13 mouse cellular contexts compared by ENCODE assay signal in the genomic region with DNA sequence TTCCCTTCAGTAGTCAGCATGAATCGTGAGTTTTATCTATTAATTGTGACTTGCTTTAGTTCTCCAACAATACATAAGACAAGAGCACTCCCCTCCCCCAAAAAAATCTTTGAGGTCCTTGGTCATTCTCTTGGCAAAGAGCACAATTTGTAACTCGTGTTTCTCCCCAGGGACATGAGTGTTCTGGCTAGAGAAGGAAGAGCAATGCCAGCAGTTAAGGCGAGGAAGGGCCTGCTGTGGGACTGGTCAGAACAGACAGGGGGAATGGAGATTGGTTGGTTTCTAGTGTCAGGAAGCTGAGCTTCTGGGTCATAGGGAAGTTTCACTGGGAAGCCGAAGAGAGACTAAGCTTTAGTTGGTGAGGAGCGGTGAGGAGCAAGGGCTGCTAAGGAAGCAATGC.
DNase-seq lines count a peak whose midpoint lies in the region; ATAC-seq and TF ChIP-seq lines count a peak whose summit lies in the region.
"Had no signal": no experiment of that assay in that cellular context is flagged by ENCODE, and none has a peak within 500 bp of the region (broad histone marks: within the 10 kb centered on the region; RNA-seq: fewer than 3 reads in every experiment).

No protein-coding gene starts in this region.

- H3K9me3 ChIP-seq in stomach, postnatal 0 days (ENCODE audit: control insufficient read depth, low read length) = no peaks in the 10 kb centered on the region
- H3K9me3 ChIP-seq: embryonic facial prominence, embryonic 15.5 days had no signal

- TF ChIP-seq CTCF in kidney, adult 2 months (conservative IDR thresholded peaks at IDR 0.05; ENCODE audit: insufficient read depth, insufficient read length, low read depth, low read length) = no peak
- TF ChIP-seq CTCF in stomach, postnatal 0 days (IDR thresholded peaks at IDR 0.05; ENCODE audit: low read depth) = no peak
- no peak for TF ChIP-seq CTCF in layer of hippocampus, adult 2 months (conservative IDR thresholded peaks at IDR 0.05)

- no peak overlapping the region for H3K4me2 ChIP-seq in stomach, postnatal 0 days (replicated peaks; ENCODE audit: low read depth)
- H3K4me2 ChIP-seq: embryonic facial prominence, embryonic 15.5 days had no signal

- no peak overlapping the region for H3K9ac ChIP-seq in stomach, postnatal 0 days (ENCODE audit: low read length)
- H3K9ac ChIP-seq: embryonic facial prominence, embryonic 15.5 days; liver, embryonic 14.5 days had no signal

- no peak overlapping the region for H3K4me3 ChIP-seq in kidney, adult 2 months (ENCODE audit: insufficient read depth, low read depth, low read length)
- H3K4me3 ChIP-seq in brown adipose tissue, adult 24 weeks (ENCODE audit: insufficient read depth, low read depth, low read length) = no peak overlapping the region
- H3K4me3 ChIP-seq in stomach, postnatal 0 days (ENCODE audit: low read depth, low read length) = no peak overlapping the region
- no peak overlapping the region for H3K4me3 ChIP-seq in layer of hippocampus, adult 2 months
- H3K4me3 ChIP-seq: embryonic facial prominence, embryonic 15.5 days; myocyte had no signal

- 65% methylated on average over 5 of the region's 5 CpGs for WGBS in kidney, adult 2 months
- WGBS in stomach, postnatal 0 days = 57% methylated on average over 5 of the region's 5 CpGs

- TF ChIP-seq POLR2A in kidney, adult 2 months (IDR thresholded peaks at IDR 0.05; ENCODE audit: low read depth, low read length) = no peak

- no peaks in the 10 kb centered on the region for H3K4me1 ChIP-seq in kidney, adult 2 months (ENCODE audit: control insufficient read depth, insufficient read depth, low read length)
- peaks cover 7% of the 10 kb centered on the region; the same call in 1 of the 2 replicates for H3K4me1 ChIP-seq in brown adipose tissue, adult 24 weeks (ENCODE audit: control insufficient read depth, insufficient read depth, insufficient read length, low read length)
- no peaks in the 10 kb centered on the region for H3K4me1 ChIP-seq in stomach, postnatal 0 days (replicated peaks; ENCODE audit: control insufficient read depth, insufficient read depth)
- H3K4me1 ChIP-seq: embryonic facial prominence, embryonic 15.5 days had no signal

- H3K27ac ChIP-seq in kidney, adult 2 months (ENCODE audit: insufficient read depth, low read depth, low read length) = no peak overlapping the region
- H3K27ac ChIP-seq in brown adipose tissue, adult 24 weeks (replicated peaks; ENCODE audit: low read depth, low read length) = peak overlapping the region; percentile 27; the same call in 1 of the 2 replicates
- H3K27ac ChIP-seq in stomach, postnatal 0 days (replicated peaks) = no peak overlapping the region
- no peak overlapping the region for H3K27ac ChIP-seq in layer of hippocampus, adult 2 months
- H3K27ac ChIP-seq: embryonic facial prominence, embryonic 15.5 days; liver, embryonic 14.5 days had no signal

- ATAC-seq in stomach, postnatal 0 days (ENCODE audit: low FRiP score, low TSS enrichment) = no peak
- ATAC-seq: activated CD4-positive, CD25-positive, alpha-beta regulatory T cell, adult 4 months had no signal

- no peaks in the 10 kb centered on the region for H3K36me3 ChIP-seq in kidney, adult 2 months (ENCODE audit: control insufficient read depth, insufficient read depth, low read length)
- no peaks in the 10 kb centered on the region for H3K36me3 ChIP-seq in stomach, postnatal 0 days (ENCODE audit: control insufficient read depth, insufficient read depth, low read length)
- H3K36me3 ChIP-seq: embryonic facial prominence, embryonic 15.5 days had no signal

- peak; percentile 39 for DNase-seq in kidney, adult 2 months
- DNase-seq in kidney, adult 11 months = no peak
- DNase-seq in lung, postnatal 10 days = peak; percentile 10
- DNase-seq in lung, postnatal 25 days (ENCODE audit: low spot score) = no peak
- peak; percentile 9 for DNase-seq in stomach, postnatal 0 days (ENCODE audit: low spot score)
- DNase-seq in layer of hippocampus, adult 2 months (ENCODE audit: low spot score in 2 of 2) = no peak
- DNase-seq: cerebellum, adult 8-10 months; retina, postnatal 1 day had no signal

- no peaks in the 10 kb centered on the region for H3K27me3 ChIP-seq in kidney, adult 2 months (replicated peaks; ENCODE audit: control insufficient read depth, insufficient read depth, low read length)
- H3K27me3 ChIP-seq in stomach, postnatal 0 days (ENCODE audit: control insufficient read depth, insufficient read depth, low read length) = no peaks in the 10 kb centered on the region
- H3K27me3 ChIP-seq: embryonic facial prominence, embryonic 15.5 days had no signal

- TF ChIP-seq EP300 in stomach, postnatal 0 days (optimal IDR thresholded peaks at IDR 0.05) = no peak

Comparison
In these comparisons a context has a peak if more than half of its experiments do, and no peak if none do; other contexts are left out.
1. DNase-seq: peak in kidney, adult 2 months (single experiment), lung, postnatal 10 days (single experiment) and stomach, postnatal 0 days (single experiment); none in kidney, adult 11 months (single experiment), lung, postnatal 25 days (single experiment) and layer of hippocampus, adult 2 months (0 of 2).